1 mouse cellular context compared by ENCODE assay signal in the genomic region with DNA sequence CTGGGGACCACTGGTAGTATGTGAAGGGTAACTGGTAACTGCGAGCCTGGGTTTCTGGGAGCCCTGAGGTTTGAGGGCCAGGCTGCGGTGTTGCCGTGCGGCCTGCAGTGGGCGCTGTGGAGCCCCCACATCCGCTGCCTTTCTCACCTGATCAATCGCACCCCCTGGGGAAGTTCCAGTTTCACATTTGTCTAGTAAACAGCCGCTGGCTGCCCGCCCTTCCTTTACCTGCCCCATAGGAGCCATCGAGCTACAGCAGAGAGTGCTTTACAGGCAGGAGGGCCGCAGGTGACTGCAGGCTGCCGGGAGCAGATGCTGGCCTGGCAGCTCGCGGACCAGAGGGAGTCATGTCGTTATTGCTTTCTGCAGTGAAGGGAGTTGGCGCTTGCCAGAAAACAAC.
TF ChIP-seq lines count a peak whose summit lies in the region.

No protein-coding gene starts in this region.

TF ChIP-seq in CH12.LX, 34 proteins besides CTCF, POLR2A, EP300 and RAD21 (continued from another document):
- TF ChIP-seq JUND (conservative IDR thresholded peaks at IDR 0.05; ENCODE audit: low read depth, low read length) (no peak), CHD2 (IDR thresholded peaks at IDR 0.05; ENCODE audit: low read length) (no peak), CHD1 (IDR thresholded peaks at IDR 0.05; ENCODE audit: low read depth, low read length) (no peak)
